Mouse (Mus musculus) lung, postnatal 4 days (tissue): Measurements from ENCODE around the gene Gpt2.

Experiments used
- DNase-seq, 2 experiments: peaks; one replicate each; pipeline ENCODE4 v3.0.0; 2021

Gene Gpt2

GRCm38 (mm10) chr8:85492125-85492875 is at the start of gene Gpt2:
TSS of gene Gpt2 (plus strand) at chr8:85492576.
- peak; percentile 92 to 93 for DNase-seq

- DNase-seq: no peak
Measured at GRCm38 (mm10) chr8:85444092-85444491, 48.3 kb upstream of the Gpt2 start.

GRCm38 (mm10) chr8:85445936-85446685 is 46.3 kb upstream of the Gpt2 start:
- DNase-seq: no peak

DNA sequence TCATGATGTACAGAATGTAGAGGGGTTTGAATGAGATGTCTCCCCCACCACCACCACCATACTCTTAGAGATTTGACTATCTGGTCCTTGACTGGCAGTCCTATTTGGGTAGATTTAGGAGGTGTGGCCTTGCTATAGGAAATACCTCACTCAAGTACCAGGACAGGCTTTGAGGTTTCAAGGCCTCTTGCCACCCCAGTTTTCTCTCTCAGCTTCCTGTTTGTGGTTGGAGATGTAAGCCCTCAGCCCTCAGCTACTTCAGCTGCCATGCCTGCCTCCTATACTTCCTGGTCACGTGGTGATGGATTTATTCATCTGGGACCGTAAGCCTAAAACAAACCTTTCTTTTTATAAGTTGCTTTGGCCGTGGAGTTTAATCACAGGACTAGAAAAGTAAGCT is 42.0 kb upstream of the Gpt2 start:
- DNase-seq: no peak

DNA sequence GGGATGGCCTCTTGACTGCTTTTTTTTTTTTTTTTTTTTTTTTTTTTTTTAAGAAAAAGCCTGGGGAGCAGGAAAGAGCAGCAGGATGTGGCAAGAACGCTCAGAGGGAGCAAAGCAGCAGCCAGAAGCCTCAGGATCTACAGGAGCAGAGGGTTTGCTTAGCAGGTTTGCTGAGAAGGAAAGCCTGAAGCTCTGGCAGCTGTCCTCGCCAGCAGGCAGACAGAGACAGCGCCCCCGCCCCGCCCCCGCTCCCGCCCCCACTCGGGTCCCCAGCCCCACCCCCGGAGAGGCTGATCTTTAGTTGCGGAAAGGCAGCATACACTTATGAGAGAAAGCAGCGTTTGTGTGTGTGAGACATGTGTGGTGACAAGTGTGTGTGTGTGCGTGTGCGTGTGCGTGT is 40.0 kb upstream of the Gpt2 start:
- DNase-seq: peak; percentile 8 to 29

DNA sequence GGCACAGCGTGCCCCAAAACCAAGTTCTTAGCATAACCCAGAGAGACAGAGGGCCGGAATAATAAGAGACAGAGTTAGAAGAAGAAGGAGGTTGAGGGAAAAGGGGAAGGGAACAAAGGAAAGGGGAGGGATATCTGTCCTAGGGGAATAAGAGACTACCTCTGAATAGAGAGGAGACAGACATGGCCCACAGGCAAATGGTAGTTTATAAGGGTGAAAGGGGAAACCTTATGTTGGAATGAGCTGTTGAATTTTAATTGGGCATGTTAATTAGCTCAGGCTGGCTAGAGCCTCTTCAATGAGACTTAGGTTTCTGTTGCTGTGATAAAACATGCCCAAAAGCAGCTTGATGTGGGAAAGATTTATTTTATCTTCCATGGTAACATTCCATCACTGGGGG is 39.1 kb upstream of the Gpt2 start:
- DNase-seq: no peak

DNA sequence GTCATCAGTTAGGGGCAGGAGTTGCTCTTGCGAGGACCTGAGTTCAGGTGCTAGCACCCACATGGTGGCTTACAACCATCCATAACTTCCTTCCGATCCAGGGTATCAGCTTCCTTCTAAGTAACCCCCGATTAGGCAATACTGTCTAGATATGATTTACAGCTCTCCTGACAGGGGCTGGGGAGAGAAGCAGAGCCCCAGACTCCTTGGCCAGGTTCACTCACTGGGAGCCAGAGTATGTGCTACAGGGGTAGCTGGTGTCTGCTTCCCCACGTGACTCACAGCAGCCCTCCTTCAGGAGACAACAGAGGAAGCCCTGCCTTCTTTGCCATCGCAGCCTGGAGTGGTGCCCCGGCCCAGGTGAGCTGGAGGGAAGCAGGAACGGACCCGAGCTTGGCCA is 37.6 kb upstream of the Gpt2 start:
- DNase-seq: no peak

DNA sequence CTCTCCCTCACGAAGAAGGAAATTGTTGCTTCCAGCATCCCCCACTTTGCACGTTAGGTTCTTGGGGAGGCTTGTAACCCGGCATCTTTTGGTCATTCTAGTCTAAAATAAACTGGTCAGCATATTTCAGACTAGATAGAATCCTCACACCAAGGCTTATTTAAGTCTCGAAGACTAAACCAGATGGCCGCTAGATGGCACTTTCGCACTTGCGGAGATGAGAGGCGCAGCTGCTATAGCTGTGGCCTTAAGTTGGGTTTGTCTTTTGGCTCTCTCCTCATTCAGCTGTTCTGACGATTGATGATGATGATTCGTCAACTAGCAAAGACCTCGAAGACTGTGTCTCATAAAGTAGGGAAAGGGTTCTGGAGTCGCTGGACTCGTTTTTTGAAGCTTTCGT is 35.8 kb upstream of the Gpt2 start:
- peak in 1 of 2 experiments; percentile 63 for DNase-seq

GRCm38 (mm10) chr8:85459582-85459981 is 32.8 kb upstream of the Gpt2 start:
- no peak for DNase-seq

DNA sequence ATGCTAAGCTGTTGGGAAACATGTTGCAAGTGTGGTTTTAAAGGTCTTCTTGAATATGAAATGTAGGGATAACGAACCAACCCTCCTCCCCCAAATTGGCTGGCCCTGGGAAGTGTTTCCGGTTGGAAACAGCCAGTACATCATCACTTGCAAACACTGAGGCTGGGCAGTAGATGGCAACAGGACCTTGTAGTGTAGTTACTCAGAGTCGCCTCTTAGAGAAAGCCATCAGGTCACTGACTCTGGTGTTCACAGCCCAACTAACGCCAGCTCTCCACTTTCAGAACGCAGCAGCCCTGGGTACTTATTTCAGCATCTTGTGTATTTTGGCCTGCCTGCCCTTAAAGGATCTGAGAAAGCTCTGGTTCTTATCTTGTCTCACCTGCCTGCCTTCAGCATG is 31.6 kb upstream of the Gpt2 start:
- no peak for DNase-seq

GRCm38 (mm10) chr8:85461377-85461776 is 31.0 kb upstream of the Gpt2 start:
- DNase-seq: peak in 1 of 2 experiments; percentile 33

DNA sequence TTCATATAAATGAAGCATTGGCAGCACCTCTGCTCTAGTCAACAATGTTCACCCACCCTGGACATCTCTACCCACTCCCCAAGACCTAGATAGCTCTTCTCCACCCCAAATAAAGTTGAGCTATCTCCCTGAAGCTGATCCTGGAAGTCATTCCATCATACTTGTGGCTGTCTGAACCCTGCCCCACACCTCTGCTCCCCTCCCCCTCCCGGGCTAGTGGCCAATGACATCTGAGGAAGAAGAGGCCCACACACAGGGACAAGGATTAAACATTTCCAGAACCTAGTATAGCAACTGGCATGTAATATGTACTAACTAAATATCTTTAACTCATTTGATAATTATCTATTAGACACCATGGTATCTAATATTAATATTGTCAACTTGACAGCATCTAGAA is 29.9 kb upstream of the Gpt2 start:
- DNase-seq: no peak

GRCm38 (mm10) chr8:85464316-85464715 is 28.1 kb upstream of the Gpt2 start:
- no peak for DNase-seq

DNA sequence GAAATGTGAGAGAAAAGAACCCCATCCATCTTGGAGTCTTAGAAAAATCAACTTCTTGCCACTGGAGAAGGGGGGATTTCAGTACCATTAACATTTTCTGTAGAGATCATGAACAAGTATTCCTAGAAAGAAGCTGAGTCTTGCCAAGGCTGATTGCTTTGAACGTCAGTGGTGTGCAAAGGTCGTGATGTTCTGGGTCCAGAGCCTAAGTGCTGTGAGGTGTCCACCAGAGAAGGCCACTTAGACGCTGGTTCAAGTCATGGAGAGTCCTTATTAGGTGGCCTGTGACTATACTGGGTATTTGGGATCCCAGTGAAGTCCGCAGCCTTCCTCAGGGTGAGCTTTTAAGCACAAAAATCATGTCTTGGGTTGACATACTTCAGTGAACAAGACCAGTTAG is 26.3 kb upstream of the Gpt2 start:
- DNase-seq: no peak

GRCm38 (mm10) chr8:85470753-85471152 is 21.6 kb upstream of the Gpt2 start:
- no peak for DNase-seq

- no peak for DNase-seq
Measured at GRCm38 (mm10) chr8:85472800-85473199, 19.6 kb upstream of the Gpt2 start.

DNA sequence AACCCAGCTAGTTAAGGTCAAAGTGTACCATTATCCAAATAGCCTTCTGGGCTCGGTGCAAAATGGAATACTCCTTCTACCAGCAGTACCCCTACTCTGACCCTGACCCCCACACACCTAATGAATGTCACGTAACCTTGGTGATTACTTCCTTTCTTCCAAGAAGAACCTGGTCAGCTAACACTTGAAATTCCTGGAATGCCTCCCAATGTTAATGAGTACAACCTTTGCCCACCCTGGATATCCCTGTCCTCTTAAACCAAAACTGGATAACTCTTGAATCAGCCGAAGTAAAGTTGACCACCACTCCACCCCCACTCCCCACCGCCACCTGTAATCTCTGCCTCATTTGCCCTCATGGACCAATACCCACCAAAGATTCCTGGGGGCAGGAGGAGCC is 19.1 kb upstream of the Gpt2 start:
- DNase-seq: no peak

DNA sequence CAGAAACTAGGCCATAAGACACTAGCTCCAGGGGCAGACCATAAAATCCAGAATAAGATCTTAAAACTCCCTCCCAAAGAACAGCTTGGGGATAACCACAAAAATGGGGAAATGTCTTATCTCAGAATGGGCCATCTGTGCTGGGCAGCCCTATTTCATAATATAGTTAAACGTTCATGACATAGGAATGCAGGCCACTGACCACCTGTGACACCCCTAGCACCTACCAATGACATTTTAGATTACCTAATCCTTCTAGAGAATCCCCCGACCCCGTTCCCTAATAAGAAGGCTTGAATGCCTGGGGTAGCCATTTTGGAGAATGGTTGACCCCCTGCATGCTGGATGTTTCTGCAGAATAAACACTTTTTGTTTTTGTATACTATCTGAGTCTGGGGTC is 17.5 kb upstream of the Gpt2 start:
- DNase-seq: no peak

DNA sequence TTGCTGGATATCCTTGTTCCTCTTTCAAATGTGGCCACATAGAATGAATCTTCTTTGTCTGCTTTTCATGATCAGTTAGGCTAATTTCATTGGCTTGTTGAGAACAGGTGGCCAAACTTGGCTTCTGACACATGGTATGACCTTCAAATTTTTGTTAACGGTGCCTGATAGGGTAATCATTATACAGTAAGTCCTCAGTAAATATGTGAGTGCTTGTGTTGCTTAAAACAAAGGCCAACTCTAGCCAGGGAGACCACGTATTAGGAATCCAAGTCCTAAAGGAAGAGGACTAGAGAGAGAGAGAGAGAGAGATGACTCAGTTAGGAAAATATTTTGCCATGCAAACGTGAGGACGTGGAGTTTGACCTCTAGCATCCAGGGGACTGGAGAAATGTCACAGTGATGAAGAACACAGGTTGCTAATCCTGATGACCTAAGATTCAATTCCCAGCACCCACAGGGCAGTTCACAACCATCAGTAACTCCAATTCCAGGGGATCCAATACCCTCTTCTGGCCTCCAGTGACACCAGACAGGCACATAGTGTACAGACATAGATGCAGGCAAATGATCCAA is 15.3 kb upstream of the Gpt2 start:
- no peak for DNase-seq

- DNase-seq: no peak
Measured at GRCm38 (mm10) chr8:85478397-85478796, 14.0 kb upstream of the Gpt2 start.

GRCm38 (mm10) chr8:85479710-85480109 is 12.7 kb upstream of the Gpt2 start:
- no peak for DNase-seq

DNA sequence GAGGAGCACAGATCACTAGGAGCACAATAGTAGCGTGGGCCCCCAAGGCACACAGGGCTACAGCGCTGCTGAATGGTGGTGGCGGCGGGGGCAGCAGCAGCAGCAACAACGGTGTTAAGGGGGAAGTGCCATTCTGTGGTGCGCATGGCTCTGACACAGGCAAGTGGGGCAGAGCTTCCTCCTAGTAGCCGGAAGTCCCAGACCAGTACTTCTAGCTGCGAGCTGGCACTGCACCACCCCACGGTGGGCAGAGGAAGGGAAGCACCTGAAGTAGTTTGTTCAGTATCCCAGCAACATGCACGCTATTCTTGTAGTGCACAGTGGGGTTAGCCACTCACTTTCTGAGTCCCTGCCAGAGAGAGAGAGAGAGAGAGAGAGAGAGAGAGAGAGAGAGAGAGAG is 10.5 kb upstream of the Gpt2 start:
- DNase-seq: peak; percentile 71 to 85

- no peak for DNase-seq
Measured at GRCm38 (mm10) chr8:85482427-85482826, 9.9 kb upstream of the Gpt2 start.
